Mouse (Mus musculus): ENCODE measurements around the gene Pnrc2. TPM values are rescaled to one million over a fixed set of nuclear protein-coding genes. Genes with fewer than 3 reads are reported as not detected.
A peak's percentile ranks its signal among the peaks of the same experiment; 100 is the strongest.

Gene Pnrc2
- polyA plus RNA-seq, 1 experiment from 2014 or later, result 191 TPM

GRCm38 (mm10) chr4:135838925-135839292 lies 34.7 kb downstream of the Pnrc2 start:
- ATAC-seq (ENCODE audit: insufficient read depth) (no peak), DNase-seq (no peak)
- Histone ChIP-seq H3K27ac (ENCODE audit: low read depth) (no peak overlapping the region), H3K9me3 (ENCODE audit: low read depth, low read length) (no peaks in the 10 kb centered on the region), H3K36me3 (ENCODE audit: insufficient read depth) (no peaks in the 10 kb centered on the region), H3K4me1 (ENCODE audit: insufficient read depth) (no peaks in the 10 kb centered on the region), H3K9ac (no peak overlapping the region), H3K4me3 (ENCODE audit: low read depth, low read length) (no peak overlapping the region), H3K27me3 (ENCODE audit: insufficient read depth, low read length) (no peaks in the 10 kb centered on the region), H3K4me2 (no peak overlapping the region)
- 71% methylated on average over 3 of the region's 3 CpGs for WGBS
- no peak for TF ChIP-seq CTCF (IDR thresholded peaks at IDR 0.05; ENCODE audit: low read depth)

GRCm38 (mm10) chr4:135834124-135834717 lies 39.4 kb downstream of the Pnrc2 start:
- Histone ChIP-seq H3K4me2 (no peak overlapping the region), H3K36me3 (ENCODE audit: insufficient read depth) (no peaks in the 10 kb centered on the region), H3K27me3 (ENCODE audit: insufficient read depth, low read length) (no peaks in the 10 kb centered on the region), H3K9me3 (ENCODE audit: low read depth, low read length) (no peaks in the 10 kb centered on the region), H3K4me1 (ENCODE audit: insufficient read depth) (peaks cover 6% of the 10 kb centered on the region), H3K4me3 (ENCODE audit: low read depth, low read length) (no peak overlapping the region), H3K9ac (no peak overlapping the region), H3K27ac (ENCODE audit: low read depth) (no peak overlapping the region)
- WGBS, result 76% methylated on average over 8 of the region's 8 CpGs
- ATAC-seq (ENCODE audit: insufficient read depth) (no peak), DNase-seq (no peak)
- TF ChIP-seq CTCF (IDR thresholded peaks at IDR 0.05; ENCODE audit: low read depth), result no peak

GRCm38 (mm10) chr4:135833301-135834123 lies 40.1 kb downstream of the Pnrc2 start:
- peak; percentile 55 for DNase-seq
- WGBS, result 49% methylated on average over 12 of the region's 12 CpGs
- 0 out of 2 replicates have a peak overlapping the region, but pooled peaks have one; percentile 4 for H3K4me2 ChIP-seq
- H3K4me1 ChIP-seq (ENCODE audit: insufficient read depth), result peaks cover 12% of the 10 kb centered on the region
- H3K9ac ChIP-seq, result no peak overlapping the region
- H3K4me3 ChIP-seq (ENCODE audit: low read depth, low read length), result no peak overlapping the region
- no peak for ATAC-seq (ENCODE audit: insufficient read depth)
- no peak for TF ChIP-seq CTCF (IDR thresholded peaks at IDR 0.05; ENCODE audit: low read depth)
- no peaks in the 10 kb centered on the region for H3K9me3 ChIP-seq (ENCODE audit: low read depth, low read length)
- no peaks in the 10 kb centered on the region for H3K36me3 ChIP-seq (ENCODE audit: insufficient read depth)
- no peaks in the 10 kb centered on the region for H3K27me3 ChIP-seq (ENCODE audit: insufficient read depth, low read length)
- H3K27ac ChIP-seq (ENCODE audit: low read depth), result peak overlapping the region; percentile 54; the same call in 1 of the 2 replicates

DNA sequence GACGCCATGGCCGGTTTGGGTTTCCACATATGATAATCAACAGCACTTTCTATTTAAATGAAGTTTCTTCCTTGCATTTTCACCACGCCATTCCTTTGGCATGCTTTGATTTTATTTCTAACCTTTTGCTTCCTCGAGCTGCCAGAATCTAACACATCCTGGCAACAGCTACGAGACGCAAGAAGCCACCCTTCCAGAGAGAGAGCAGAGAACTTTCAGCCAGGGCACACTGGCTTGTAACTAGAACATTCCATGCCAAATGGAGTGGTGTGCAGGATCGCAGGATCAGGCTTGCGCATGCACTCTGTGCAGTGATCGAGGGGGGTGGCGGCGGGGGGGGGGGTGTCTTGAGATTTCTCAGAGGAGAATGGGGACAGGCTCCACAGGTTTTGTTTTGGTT lies 41.6 kb downstream of the Pnrc2 start:
- no peaks in the 10 kb centered on the region for H3K27me3 ChIP-seq (ENCODE audit: insufficient read depth, low read length)
- no peak overlapping the region for H3K4me2 ChIP-seq
- H3K4me1 ChIP-seq (ENCODE audit: insufficient read depth), result peaks cover 12% of the 10 kb centered on the region
- no peak overlapping the region for H3K9ac ChIP-seq
- no peaks in the 10 kb centered on the region for H3K36me3 ChIP-seq (ENCODE audit: insufficient read depth)
- DNase-seq, result peak; percentile 38
- no peaks in the 10 kb centered on the region for H3K9me3 ChIP-seq (ENCODE audit: low read depth, low read length)
- WGBS, result 52% methylated on average over 11 of the region's 11 CpGs
- H3K27ac ChIP-seq (ENCODE audit: low read depth), result peak overlapping the region; percentile 33; the same call in 1 of the 2 replicates
- no peak for ATAC-seq (ENCODE audit: insufficient read depth)
- H3K4me3 ChIP-seq (ENCODE audit: low read depth, low read length), result no peak overlapping the region
- TF ChIP-seq CTCF (IDR thresholded peaks at IDR 0.05; ENCODE audit: low read depth), result no peak

DNA sequence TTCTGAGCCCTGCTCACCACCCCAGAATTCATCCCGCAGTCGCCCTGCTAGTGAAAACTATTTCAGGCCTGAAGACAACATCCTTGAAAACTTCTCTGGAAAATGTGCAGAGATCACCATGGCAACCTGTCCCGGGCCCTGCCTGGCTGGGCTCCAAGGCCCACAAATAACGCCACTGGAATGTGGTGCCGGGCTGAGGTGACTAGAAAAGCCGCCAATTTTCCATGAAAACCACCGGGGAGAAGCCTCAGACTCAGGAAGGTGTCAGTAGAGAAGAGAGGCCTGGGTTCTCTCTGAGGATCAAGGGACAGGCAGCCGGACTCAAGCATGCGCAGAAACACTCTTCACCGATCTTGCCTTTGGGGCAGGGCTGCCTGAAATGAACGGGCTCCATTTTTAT lies 45.2 kb downstream of the Pnrc2 start:
- Histone ChIP-seq H3K27ac (ENCODE audit: low read depth) (peak overlapping the region; percentile 97), H3K27me3 (ENCODE audit: insufficient read depth, low read length) (no peaks in the 10 kb centered on the region), H3K4me2 (peak overlapping the region; percentile 46), H3K36me3 (ENCODE audit: insufficient read depth) (no peaks in the 10 kb centered on the region), H3K9ac (peak overlapping the region; percentile 41), H3K4me3 (ENCODE audit: low read depth, low read length) (no peak overlapping the region), H3K4me1 (ENCODE audit: insufficient read depth) (peaks cover 12% of the 10 kb centered on the region), H3K9me3 (ENCODE audit: low read depth, low read length) (no peaks in the 10 kb centered on the region)
- no peak for TF ChIP-seq CTCF (IDR thresholded peaks at IDR 0.05; ENCODE audit: low read depth)
- peak; percentile 89 for ATAC-seq (ENCODE audit: insufficient read depth)
- DNase-seq, result peak; percentile 97
- 5% methylated on average over 11 of the region's 11 CpGs for WGBS

GRCm38 (mm10) chr4:135824254-135824653 lies 49.4 kb downstream of the Pnrc2 start:
- H3K27me3 ChIP-seq (ENCODE audit: insufficient read depth, low read length), result no peaks in the 10 kb centered on the region
- no peaks in the 10 kb centered on the region for H3K36me3 ChIP-seq (ENCODE audit: insufficient read depth)
- TF ChIP-seq CTCF (IDR thresholded peaks at IDR 0.05; ENCODE audit: low read depth), result no peak
- peaks cover 6% of the 10 kb centered on the region for H3K4me1 ChIP-seq (ENCODE audit: insufficient read depth)
- no peak for DNase-seq
- 41% methylated on average over 8 of the region's 8 CpGs for WGBS
- no peak for ATAC-seq (ENCODE audit: insufficient read depth)
- no peak overlapping the region for H3K9ac ChIP-seq
- H3K27ac ChIP-seq (ENCODE audit: low read depth), result no peak overlapping the region
- no peak overlapping the region for H3K4me3 ChIP-seq (ENCODE audit: low read depth, low read length)
- no peak overlapping the region for H3K4me2 ChIP-seq
- no peaks in the 10 kb centered on the region for H3K9me3 ChIP-seq (ENCODE audit: low read depth, low read length)

DNA sequence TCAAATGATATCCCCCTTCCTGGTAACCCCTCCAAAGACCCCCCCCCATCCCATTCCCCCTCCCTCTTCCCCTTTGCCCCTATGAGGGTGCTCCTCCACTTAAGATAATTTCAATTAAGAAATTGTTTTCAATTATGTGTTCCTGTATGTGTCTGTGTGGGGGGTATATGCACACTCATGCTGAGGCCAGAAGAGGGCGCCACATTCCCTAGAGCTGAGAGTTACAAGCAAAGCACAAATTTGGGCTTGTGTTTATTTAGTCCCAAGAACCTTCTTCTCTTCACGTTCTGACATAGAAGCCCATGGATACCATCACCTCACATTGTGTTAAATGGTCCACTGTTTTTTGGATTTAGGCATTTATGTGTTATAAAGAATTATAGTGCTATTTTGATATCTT lies 50.4 kb downstream of the Pnrc2 start:
- H3K27ac ChIP-seq (ENCODE audit: low read depth), result no peak overlapping the region
- no peak overlapping the region for H3K9ac ChIP-seq
- no peak for ATAC-seq (ENCODE audit: insufficient read depth)
- H3K4me3 ChIP-seq (ENCODE audit: low read depth, low read length), result no peak overlapping the region
- H3K9me3 ChIP-seq (ENCODE audit: low read depth, low read length), result no peaks in the 10 kb centered on the region
- no peaks in the 10 kb centered on the region for H3K4me1 ChIP-seq (ENCODE audit: insufficient read depth)
- no peaks in the 10 kb centered on the region for H3K27me3 ChIP-seq (ENCODE audit: insufficient read depth, low read length)
- peak; percentile 60 for DNase-seq
- no peak overlapping the region for H3K4me2 ChIP-seq
- 60% methylated on average over 2 of the region's 2 CpGs for WGBS
- no peaks in the 10 kb centered on the region for H3K36me3 ChIP-seq (ENCODE audit: insufficient read depth)
- TF ChIP-seq CTCF (IDR thresholded peaks at IDR 0.05; ENCODE audit: low read depth), result peak; percentile 61

Data from lung, embryonic 14.5 days (tissue).